Mouse (Mus musculus) hindbrain, postnatal 0 days (tissue): ENCODE measurements around the gene Gucd1. TPM values are rescaled to one million over a fixed set of nuclear protein-coding genes. Genes with fewer than 3 reads are reported as not detected.

Source experiments
- ATAC-seq: fragments of 200-750 bp; cut with Nextera tagmentation; 2 replicates; pipeline ENCODE4 v1.8.0; 2017; ENCODE audit warnings: mild to moderate bottlenecking, moderate TSS enrichment, moderate library complexity
- DNase-seq: peaks from one replicate; pipeline ENCODE4 v3.0.0-alpha.2; 2015; ENCODE audit warnings: low spot score
- H3K27ac ChIP-seq: fragments of 300-500 bp; sonication (generic); 2 replicates; pipeline ENCODE4 v1.5.1; 2014; ENCODE audit warnings: mild to moderate bottlenecking
- H3K27me3 ChIP-seq: fragments of 300-500 bp; sonication (generic); 2 replicates; pipeline ENCODE4 v1.6.1; 2014; ENCODE audit warnings: low read length, mixed read lengths; ENCODE audit not compliant: insufficient read depth
- H3K36me3 ChIP-seq: fragments of 300-500 bp; sonication (generic); 2 replicates; pipeline ENCODE4 v1.6.1; 2014; ENCODE audit warnings: low read length, mixed read lengths; ENCODE audit not compliant: insufficient read depth
- H3K4me1 ChIP-seq: fragments of 300-500 bp; sonication (generic); 2 replicates; pipeline ENCODE4 v1.6.1; 2014; ENCODE audit warnings: antibody characterized with exemption, low read length, mixed read lengths; ENCODE audit not compliant: insufficient read depth
- H3K4me2 ChIP-seq: fragments of 300-500 bp; sonication (generic); 2 replicates; pipeline ENCODE4 v1.6.1; 2014; ENCODE audit warnings: low read depth, mild to moderate bottlenecking, low read length, moderate library complexity, mixed read lengths
- H3K4me3 ChIP-seq: fragments of 300-500 bp; sonication (generic); 2 replicates; pipeline ENCODE4 v1.5.1; 2014; ENCODE audit warnings: low read length
- H3K9ac ChIP-seq: fragments of 300-500 bp; sonication (generic); replicated peaks from 2 replicates; pipeline ENCODE4 v1.6.1; 2014; ENCODE audit warnings: mild to moderate bottlenecking, low read length, moderate library complexity, mixed read lengths
- H3K9me3 ChIP-seq: fragments of 300-500 bp; sonication (generic); 2 replicates; pipeline ENCODE4 v1.6.1; 2016; ENCODE audit warnings: low read length, mixed read lengths
- CTCF ChIP-seq: IDR thresholded peaks from 2 replicates; pipeline ENCODE4 v1.5.1; 2016; ENCODE audit warnings: antibody characterized with exemption, control low read depth, low read depth
- WGBS: fragments of 180-500 bp; shearing (Covaris S2); extraction: QIAGEN DNeasy Blood & Tissue Kit; methylation state at CpG from one replicate; pipeline ENCODE4 v1.1.7; 2014; 5-methylcytosine and 5-hydroxymethylcytosine counted together
- polyA plus RNA-seq: library from polyadenylated mRNA; unstranded; fragments of >200 nt; fragmentation: Nextera tagmentation; extraction: Ambion mirVana; gene quantifications from 2 replicates; pipeline ENCODE4 v1.2.1, GENCODE M21; 2015
- total RNA-seq: library from RNA; depleted of rRNA; stranded (reverse); fragments of >200 nt; gene quantifications from 2 replicates; pipeline ENCODE4 v1.2.3, GENCODE M21; 2014

Gucd1 gene
- total and polyA plus RNA-seq, 2 experiments from 2014 or later = 15.6 to 44.3 TPM

DNA sequence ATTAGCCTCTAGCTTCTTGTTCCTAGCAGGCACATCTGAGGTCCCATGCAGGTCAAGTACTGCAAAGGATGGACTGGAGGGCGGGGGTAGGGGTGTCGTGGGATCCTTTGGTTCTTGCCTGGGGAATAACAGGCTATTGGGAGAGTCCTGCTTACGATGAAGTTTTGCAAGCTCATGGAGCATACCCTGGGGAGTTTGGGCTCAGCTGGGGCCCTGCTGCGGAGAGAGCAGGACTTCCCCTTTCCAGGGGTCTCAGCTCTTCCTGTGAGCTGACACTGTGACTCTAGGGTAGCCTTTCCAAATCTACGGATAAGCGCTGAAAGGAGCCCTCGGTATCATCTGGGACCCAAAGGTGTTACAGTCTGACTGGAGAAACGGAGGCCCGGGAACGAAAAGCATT lies 193.4 kb downstream of the Gucd1 start:
- Histone ChIP-seq H3K4me2 (no peak overlapping the region), H3K27me3 (no peaks in the 10 kb centered on the region), H3K4me1 (no peaks in the 10 kb centered on the region), H3K4me3 (no peak overlapping the region), H3K36me3 (no peaks in the 10 kb centered on the region), H3K9me3 (no peaks in the 10 kb centered on the region), H3K27ac (no peak overlapping the region), H3K9ac (no peak overlapping the region)
- ATAC-seq (no peak), DNase-seq (no peak)
- TF ChIP-seq CTCF = no peak
- 76% methylated on average over 10 of the region's 10 CpGs for WGBS

DNA sequence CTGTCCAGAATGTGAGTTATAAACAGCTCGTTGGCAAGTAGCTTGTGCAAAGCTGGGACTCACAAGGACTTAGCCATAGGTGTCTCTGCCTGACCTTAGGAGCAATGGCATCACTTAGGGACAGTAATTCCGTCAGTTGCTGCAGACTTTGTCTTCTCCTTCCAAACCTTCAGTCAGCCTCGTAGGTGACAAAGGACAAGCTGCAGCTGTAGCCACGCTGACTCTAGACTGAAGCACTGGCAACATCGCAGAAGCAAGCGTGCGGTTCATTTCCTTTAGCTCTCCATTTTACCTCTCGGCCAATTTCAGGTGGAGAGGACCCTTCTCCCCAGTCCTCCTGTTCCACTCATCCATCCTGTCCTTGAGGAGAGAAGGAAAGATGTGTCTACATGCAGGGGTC lies 193.8 kb downstream of the Gucd1 start:
- no peaks in the 10 kb centered on the region for H3K27me3 ChIP-seq
- no peak for TF ChIP-seq CTCF
- no peaks in the 10 kb centered on the region for H3K4me1 ChIP-seq
- H3K4me2 ChIP-seq = no peak overlapping the region
- DNase-seq = no peak
- no peak overlapping the region for H3K27ac ChIP-seq
- no peak overlapping the region for H3K4me3 ChIP-seq
- H3K9me3 ChIP-seq = no peaks in the 10 kb centered on the region
- no peak overlapping the region for H3K9ac ChIP-seq
- no peaks in the 10 kb centered on the region for H3K36me3 ChIP-seq
- ATAC-seq = no peak
- WGBS = 90% methylated on average over 8 of the region's 8 CpGs

DNA sequence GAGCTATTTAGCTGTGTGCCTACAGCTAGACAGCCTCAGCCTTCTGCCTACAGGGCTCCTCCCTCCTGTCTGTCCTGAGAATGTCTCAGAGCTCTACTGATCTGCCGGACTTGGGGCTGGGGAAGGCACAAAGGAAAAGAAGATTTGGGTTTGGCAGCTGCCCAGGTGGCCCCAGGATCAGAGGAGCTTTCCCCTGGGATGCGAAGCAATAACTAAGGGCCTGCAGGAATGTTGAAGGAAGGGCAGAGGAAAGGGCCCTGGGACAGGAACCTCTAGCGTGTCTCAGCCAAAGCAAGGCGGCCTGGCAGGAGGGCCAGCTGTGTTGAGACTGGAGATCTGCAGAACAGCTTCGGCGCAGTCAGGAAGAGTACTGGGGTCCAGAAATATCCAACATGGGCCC lies 194.8 kb downstream of the Gucd1 start:
- no peak for TF ChIP-seq CTCF
- Histone ChIP-seq H3K27ac (no peak overlapping the region), H3K27me3 (0 out of 2 replicates have a peak, but pooled peaks cover under 1% of the 10 kb centered on the region), H3K4me3 (no peak overlapping the region), H3K4me2 (no peak overlapping the region), H3K9ac (no peak overlapping the region), H3K36me3 (no peaks in the 10 kb centered on the region), H3K4me1 (no peaks in the 10 kb centered on the region), H3K9me3 (no peaks in the 10 kb centered on the region)
- DNase-seq = no peak
- ATAC-seq = no peak
- 51% methylated on average over 6 of the region's 6 CpGs for WGBS

DNA sequence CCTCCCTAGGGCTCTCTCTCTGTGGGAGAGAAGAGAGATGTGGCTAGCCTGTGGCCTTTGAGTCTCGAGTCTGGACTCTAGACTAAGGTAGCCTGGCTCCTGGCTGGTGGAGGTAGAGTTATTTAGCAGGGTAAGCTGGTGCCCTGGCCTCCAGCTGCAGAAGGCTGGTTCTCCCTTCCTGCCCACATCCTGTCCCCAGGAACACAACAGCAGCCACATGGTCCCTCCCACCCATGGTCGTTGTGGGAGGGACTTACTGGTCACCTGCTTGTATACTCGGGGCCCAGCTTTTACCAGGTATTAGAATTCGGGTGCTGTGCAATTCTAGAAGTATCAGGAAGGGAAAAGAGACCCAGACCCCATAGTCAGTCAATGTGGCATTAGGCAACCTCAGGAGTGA lies 197.5 kb downstream of the Gucd1 start:
- DNase-seq = no peak
- no peak for ATAC-seq
- H3K4me1 ChIP-seq = peaks cover 5% of the 10 kb centered on the region
- no peaks in the 10 kb centered on the region for H3K36me3 ChIP-seq
- H3K4me2 ChIP-seq = no peak overlapping the region
- H3K9me3 ChIP-seq = no peaks in the 10 kb centered on the region
- no peak for TF ChIP-seq CTCF
- H3K9ac ChIP-seq = no peak overlapping the region
- no peak overlapping the region for H3K27ac ChIP-seq
- H3K27me3 ChIP-seq = 0 out of 2 replicates have a peak, but pooled peaks cover 12% of the 10 kb centered on the region
- WGBS = 68% methylated on average over 4 of the region's 4 CpGs
- no peak overlapping the region for H3K4me3 ChIP-seq

DNA sequence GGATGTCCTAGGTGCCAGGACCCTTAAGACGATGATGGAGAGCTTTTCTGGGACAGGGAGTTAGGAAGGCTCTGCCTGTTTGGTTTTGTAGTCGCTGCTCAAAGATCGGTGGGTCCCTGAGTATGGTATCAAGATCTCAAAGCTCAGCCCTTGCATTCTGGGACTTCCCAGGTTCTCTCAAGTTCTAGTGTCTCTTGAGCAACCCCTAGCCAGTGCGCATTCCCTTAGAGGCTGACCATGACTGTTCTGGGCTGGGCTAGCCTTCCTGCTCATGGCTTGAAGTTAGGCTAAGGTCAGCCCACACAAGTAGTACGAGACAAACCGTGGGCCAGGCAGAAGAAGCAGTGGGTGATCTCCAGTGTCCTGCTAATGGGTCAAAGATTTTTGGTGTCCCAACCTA lies 199.6 kb downstream of the Gucd1 start:
- Histone ChIP-seq H3K9me3 (no peaks in the 10 kb centered on the region), H3K4me3 (no peak overlapping the region), H3K36me3 (0 out of 2 replicates have a peak, but pooled peaks cover under 1% of the 10 kb centered on the region), H3K27me3 (0 out of 2 replicates have a peak, but pooled peaks cover 12% of the 10 kb centered on the region), H3K4me1 (peaks cover 5% of the 10 kb centered on the region), H3K9ac (no peak overlapping the region), H3K27ac (no peak overlapping the region), H3K4me2 (peak overlapping the region; percentile 53)
- no peak for ATAC-seq
- no peak for TF ChIP-seq CTCF
- DNase-seq = no peak
- WGBS = 84% methylated on average over 6 of the region's 6 CpGs

DNA sequence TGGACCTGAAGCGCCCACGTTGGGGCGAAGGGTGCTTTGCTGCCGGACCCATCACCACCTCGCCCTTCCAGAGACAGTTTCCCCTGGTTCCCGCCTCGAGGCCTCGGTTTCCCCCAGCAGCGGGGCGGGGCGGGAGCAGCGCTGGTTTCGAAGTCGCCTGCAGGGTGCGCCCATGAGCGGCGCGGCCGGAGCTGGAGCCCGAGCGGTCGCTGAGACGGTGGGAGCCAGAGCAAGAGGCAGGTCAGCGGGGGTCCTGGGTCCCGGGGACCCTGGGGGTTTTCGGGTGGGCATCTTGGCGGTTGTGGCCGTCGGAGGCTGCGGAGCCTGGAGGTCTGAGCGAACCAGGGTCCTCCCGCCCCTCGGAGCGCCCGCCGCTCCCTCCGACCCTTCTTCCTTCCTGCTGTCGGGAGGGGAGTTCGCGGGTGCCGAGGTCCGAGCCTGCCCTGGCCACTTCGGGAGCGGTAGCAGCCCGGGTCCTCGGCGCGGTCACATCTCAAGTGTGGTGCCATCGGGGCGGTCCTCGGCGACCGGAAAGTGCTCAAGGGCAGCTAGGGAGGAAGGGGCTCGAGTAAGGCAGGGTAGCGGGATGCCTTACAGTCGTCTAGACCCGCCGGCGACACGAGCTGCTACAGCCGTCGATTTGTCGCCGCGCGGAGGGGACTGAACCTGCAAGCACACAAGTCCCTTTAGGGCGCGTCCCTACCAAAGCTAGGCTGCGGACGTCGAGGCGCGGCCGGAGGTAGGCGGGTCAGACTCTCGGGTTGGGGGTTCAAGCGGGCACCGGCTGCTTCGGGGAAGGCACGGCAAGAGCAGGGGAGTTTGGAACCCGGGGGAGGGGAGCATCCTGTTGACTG lies 200.6 kb downstream of the Gucd1 start:
- H3K4me2 ChIP-seq = peak overlapping the region; percentile 53
- H3K4me1 ChIP-seq = peaks cover 5% of the 10 kb centered on the region
- WGBS = 3% methylated on average over 76 of the region's 81 CpGs
- DNase-seq (peak; percentile 51), ATAC-seq (peak; percentile 77)
- H3K4me3 ChIP-seq = peak overlapping the region; percentile 38
- peak overlapping the region; percentile 22; the same call in 1 of the 2 replicates for H3K9ac ChIP-seq
- peak; percentile 61 for TF ChIP-seq CTCF
- H3K36me3 ChIP-seq = peaks cover 11% of the 10 kb centered on the region; the same call in 1 of the 2 replicates
- H3K9me3 ChIP-seq = no peaks in the 10 kb centered on the region
- H3K27ac ChIP-seq = 0 out of 2 replicates have a peak overlapping the region, but pooled peaks have one; percentile 4
- H3K27me3 ChIP-seq = 0 out of 2 replicates have a peak, but pooled peaks cover 12% of the 10 kb centered on the region

DNA sequence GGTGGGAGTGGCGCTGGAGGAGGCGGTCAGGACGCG lies 201.1 kb downstream of the Gucd1 start, which contains the start of gene Adora2a:
Gene Adora2a, plus strand, starts transcription at position 6 of the 36 bp plus-strand sequence.
- DNase-seq (no peak), ATAC-seq (no peak)
- H3K4me2 ChIP-seq = peak within 1 kb of the TSS; percentile 53
- H3K27ac ChIP-seq = 0 out of 2 replicates have a peak within 1 kb of the TSS, but pooled peaks have one; percentile 4
- WGBS = 4% methylated on average over 4 of the region's 4 CpGs
- peak within 1 kb of the TSS; percentile 38 for H3K4me3 ChIP-seq
- H3K4me1 ChIP-seq = peaks cover 5% of the 10 kb centered on the region
- H3K27me3 ChIP-seq = 0 out of 2 replicates have a peak, but pooled peaks cover 12% of the 10 kb centered on the region
- H3K9me3 ChIP-seq = no peaks in the 10 kb centered on the region
- peak within 1 kb of the TSS; percentile 22; the same call in 1 of the 2 replicates for H3K9ac ChIP-seq
- no peak for TF ChIP-seq CTCF
- H3K36me3 ChIP-seq = peaks cover 13% of the 10 kb centered on the region; the same call in 1 of the 2 replicates
